Mouse (Mus musculus): Measurements from ENCODE around the gene Itgb2l.

- TF ChIP-seq POLR2A (IDR thresholded peaks at IDR 0.05; ENCODE audit: low read depth, low read length) (no peak), CTCF (conservative IDR thresholded peaks at IDR 0.05; ENCODE audit: insufficient read depth, insufficient read length, low read depth, low read length) (no peak)
Measured at GRCm38 (mm10) chr16:96429046-96429445, 14.4 kb downstream of the Itgb2l start.

Measured in kidney, adult 2 months (tissue).